Mouse (Mus musculus): ENCODE data around the gene Ica1. TPM values are rescaled to one million over a fixed set of nuclear protein-coding genes. Genes with fewer than 3 reads are reported as not detected.

Gene Ica1
- polyA plus RNA-seq, 1 experiment from 2014 or later = 8.8 TPM

GRCm38 (mm10) chr6:8668013-8668811 lies 110.1 kb downstream of the Ica1 start:
- Histone ChIP-seq H3K27ac (no peak overlapping the region), H3K4me3 (no peak overlapping the region), H3K9ac (no peak overlapping the region), H3K27me3 (replicated peaks) (no peaks in the 10 kb centered on the region), H3K36me3 (no peaks in the 10 kb centered on the region), H3K4me2 (no peak overlapping the region), H3K4me1 (no peaks in the 10 kb centered on the region), H3K9me3 (replicated peaks) (no peaks in the 10 kb centered on the region)
- 65% methylated on average over 6 of the region's 6 CpGs for WGBS (ENCODE audit: insufficient replicate concordance)
- no peak for ATAC-seq

- Histone ChIP-seq H3K4me2 (no peak overlapping the region), H3K9me3 (replicated peaks) (no peaks in the 10 kb centered on the region), H3K36me3 (no peaks in the 10 kb centered on the region), H3K9ac (no peak overlapping the region), H3K4me1 (no peaks in the 10 kb centered on the region), H3K4me3 (no peak overlapping the region), H3K27me3 (replicated peaks) (no peaks in the 10 kb centered on the region), H3K27ac (no peak overlapping the region)
- WGBS (ENCODE audit: insufficient replicate concordance) = 76% methylated on average over 5 of the region's 5 CpGs
- no peak for ATAC-seq
These were observed 112.5 kb downstream of the Ica1 start for GRCm38 (mm10) chr6:8665786-8666185.

GRCm38 (mm10) chr6:8664956-8665355 lies 113.3 kb downstream of the Ica1 start:
- Histone ChIP-seq H3K27me3 (replicated peaks) (no peaks in the 10 kb centered on the region), H3K27ac (no peak overlapping the region), H3K4me2 (no peak overlapping the region), H3K36me3 (no peaks in the 10 kb centered on the region), H3K4me3 (no peak overlapping the region), H3K9ac (no peak overlapping the region), H3K4me1 (no peaks in the 10 kb centered on the region), H3K9me3 (replicated peaks) (no peaks in the 10 kb centered on the region)
- no peak for ATAC-seq
- WGBS (ENCODE audit: insufficient replicate concordance) = 76% methylated on average over 5 of the region's 5 CpGs

DNA sequence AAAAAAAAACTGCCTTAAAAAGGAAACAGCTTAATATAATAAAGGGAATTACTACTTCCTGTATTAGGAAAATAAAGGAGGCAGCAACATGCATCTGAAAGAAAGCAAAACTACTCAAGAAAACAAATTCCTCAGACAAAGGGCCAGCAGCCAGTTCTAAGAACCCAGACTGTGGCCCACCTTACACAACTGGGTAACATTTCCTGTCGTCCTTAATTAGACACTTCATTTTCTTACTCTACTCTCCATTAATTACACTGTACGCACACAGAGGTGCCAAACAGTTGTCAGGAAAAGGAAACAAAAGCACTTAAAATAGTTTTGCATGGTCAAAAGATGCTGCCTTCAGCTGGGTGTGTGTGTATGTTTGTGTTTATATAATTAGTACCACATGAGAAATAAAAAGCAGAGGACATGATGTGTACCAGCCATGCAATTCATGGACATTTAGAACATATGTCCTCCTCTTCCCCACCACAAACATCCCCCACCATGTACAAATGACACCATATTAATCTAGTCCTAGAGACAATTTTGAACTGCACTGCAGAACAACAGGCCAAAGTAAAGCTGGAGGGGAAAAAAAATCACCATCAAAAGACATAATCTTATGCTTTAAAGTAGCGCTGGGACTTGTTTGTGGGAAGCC lies 115.1 kb downstream of the Ica1 start:
- ATAC-seq = no peak
- H3K36me3 ChIP-seq = no peaks in the 10 kb centered on the region
- H3K9ac ChIP-seq = no peak overlapping the region
- no peak overlapping the region for H3K4me3 ChIP-seq
- 63% methylated on average over 3 of the region's 3 CpGs for WGBS (ENCODE audit: insufficient replicate concordance)
- H3K27ac ChIP-seq = no peak overlapping the region
- no peak overlapping the region for H3K4me2 ChIP-seq
- no peaks in the 10 kb centered on the region for H3K9me3 ChIP-seq (replicated peaks)
- H3K4me1 ChIP-seq = no peaks in the 10 kb centered on the region
- no peaks in the 10 kb centered on the region for H3K27me3 ChIP-seq (replicated peaks)

- Histone ChIP-seq H3K4me3 (no peak overlapping the region), H3K27ac (no peak overlapping the region), H3K9me3 (replicated peaks) (no peaks in the 10 kb centered on the region), H3K9ac (no peak overlapping the region), H3K4me1 (no peaks in the 10 kb centered on the region), H3K4me2 (no peak overlapping the region), H3K27me3 (replicated peaks) (no peaks in the 10 kb centered on the region), H3K36me3 (no peaks in the 10 kb centered on the region)
- 39% methylated on average over 4 of the region's 4 CpGs for WGBS (ENCODE audit: insufficient replicate concordance)
- no peak for ATAC-seq
These were observed 116.9 kb downstream of the Ica1 start for GRCm38 (mm10) chr6:8661404-8661803.

GRCm38 (mm10) chr6:8660076-8660475 lies 118.2 kb downstream of the Ica1 start:
- no peaks in the 10 kb centered on the region for H3K4me1 ChIP-seq
- H3K27me3 ChIP-seq (replicated peaks) = no peaks in the 10 kb centered on the region
- no peaks in the 10 kb centered on the region for H3K36me3 ChIP-seq
- ATAC-seq = no peak
- no peaks in the 10 kb centered on the region for H3K9me3 ChIP-seq (replicated peaks)
- 90% methylated on average over 2 of the region's 2 CpGs for WGBS (ENCODE audit: insufficient replicate concordance)
- H3K4me2 ChIP-seq = no peak overlapping the region
- no peak overlapping the region for H3K9ac ChIP-seq
- H3K27ac ChIP-seq = no peak overlapping the region
- H3K4me3 ChIP-seq = no peak overlapping the region

DNA sequence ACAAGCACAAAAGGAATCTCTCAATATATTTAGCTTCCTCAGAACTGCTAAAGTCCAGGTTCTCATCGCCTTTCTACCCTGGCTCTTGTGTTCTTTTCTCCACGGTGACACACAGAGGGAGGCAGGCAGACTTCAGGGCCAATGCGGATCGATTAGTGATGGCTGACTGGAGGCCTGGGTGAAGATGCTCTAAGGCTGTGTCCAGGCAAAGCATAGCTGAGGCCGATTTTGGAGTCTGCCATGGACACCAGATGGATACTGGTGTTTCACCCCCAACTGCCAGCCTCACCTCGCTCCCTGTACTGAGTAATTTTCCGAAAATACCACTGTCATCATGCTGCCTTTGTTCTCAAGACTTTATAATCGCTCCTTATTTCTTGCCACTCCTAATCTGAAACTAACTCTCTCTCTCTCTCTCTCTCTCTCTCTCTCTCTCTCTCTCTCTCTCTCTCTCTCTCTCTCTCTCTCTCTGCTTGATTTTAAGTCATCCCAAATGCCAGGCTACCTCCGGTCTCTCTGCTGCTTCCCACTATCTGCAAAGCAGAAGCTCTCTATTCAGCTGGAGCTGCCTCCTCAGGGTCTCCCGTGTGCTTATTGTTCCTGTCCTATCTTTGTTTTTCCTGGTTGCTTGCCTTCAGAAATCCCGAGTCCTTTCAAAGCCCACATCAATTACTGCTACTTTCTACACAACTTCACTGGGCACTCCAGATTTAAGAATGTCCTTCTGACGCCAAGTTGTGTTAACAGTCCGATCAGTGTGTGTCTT lies 118.9 kb downstream of the Ica1 start:
- WGBS (ENCODE audit: insufficient replicate concordance) = 65% methylated on average over 13 of the region's 13 CpGs
- H3K36me3 ChIP-seq = no peaks in the 10 kb centered on the region

DNA sequence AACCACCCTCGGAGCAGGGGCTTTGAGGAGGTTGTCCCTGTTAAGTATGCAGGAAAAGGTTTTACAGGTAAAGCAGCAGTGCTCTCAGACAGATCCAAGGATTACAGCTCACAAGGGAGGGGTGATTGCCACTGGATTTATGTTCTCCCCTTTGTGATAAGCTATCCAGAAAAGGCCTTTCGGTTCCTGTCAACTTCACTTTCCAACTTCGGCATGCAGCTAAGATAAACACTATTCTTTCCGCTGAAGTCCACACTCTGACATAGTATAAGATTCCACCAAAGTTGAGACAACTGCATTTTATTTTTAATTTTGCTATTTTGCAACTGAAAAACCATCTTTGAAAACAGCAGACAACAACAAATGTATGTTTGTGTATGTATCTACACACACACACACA lies 119.9 kb downstream of the Ica1 start:
- Histone ChIP-seq H3K4me3 (no peak overlapping the region), H3K9ac (no peak overlapping the region), H3K27me3 (replicated peaks) (no peaks in the 10 kb centered on the region), H3K4me2 (no peak overlapping the region), H3K36me3 (no peaks in the 10 kb centered on the region), H3K4me1 (no peaks in the 10 kb centered on the region), H3K27ac (no peak overlapping the region), H3K9me3 (replicated peaks) (no peaks in the 10 kb centered on the region)
- 69% methylated on average over 4 of the region's 4 CpGs for WGBS (ENCODE audit: insufficient replicate concordance)
- no peak for ATAC-seq

More for the DNA sequence above, 118.9 kb downstream of the Ica1 start:
- H3K9me3 ChIP-seq (replicated peaks) = no peaks in the 10 kb centered on the region
- no peak overlapping the region for H3K4me3 ChIP-seq
- no peak overlapping the region for H3K9ac ChIP-seq
- ATAC-seq = no peak
- no peaks in the 10 kb centered on the region for H3K27me3 ChIP-seq (replicated peaks)
- H3K4me1 ChIP-seq = no peaks in the 10 kb centered on the region
- no peak overlapping the region for H3K4me2 ChIP-seq
- H3K27ac ChIP-seq = no peak overlapping the region

DNA sequence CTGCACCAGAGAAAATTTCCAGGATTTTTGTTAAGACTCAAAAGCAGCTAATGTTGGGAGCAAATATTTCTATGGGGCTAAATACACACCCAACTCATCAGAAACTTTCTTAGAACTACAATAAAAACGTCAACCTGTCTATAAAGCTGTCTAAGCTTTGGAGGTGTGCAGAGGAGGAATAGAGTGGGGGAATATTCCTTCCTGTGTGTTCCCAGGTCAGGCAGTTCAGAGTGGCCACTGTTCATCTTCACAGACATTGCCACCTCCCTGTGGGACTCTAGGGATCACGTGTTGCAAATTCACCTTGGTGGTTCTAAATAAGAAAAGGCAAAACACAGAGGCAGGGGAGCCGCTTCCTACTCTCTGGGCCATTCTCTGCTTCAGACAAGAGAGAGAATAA lies 120.8 kb downstream of the Ica1 start:
- no peak overlapping the region for H3K4me2 ChIP-seq
- H3K36me3 ChIP-seq = no peaks in the 10 kb centered on the region
- ATAC-seq = no peak
- no peaks in the 10 kb centered on the region for H3K9me3 ChIP-seq (replicated peaks)
- no peaks in the 10 kb centered on the region for H3K27me3 ChIP-seq (replicated peaks)
- 70% methylated on average over 3 of the region's 3 CpGs for WGBS (ENCODE audit: insufficient replicate concordance)
- no peaks in the 10 kb centered on the region for H3K4me1 ChIP-seq
- H3K9ac ChIP-seq = no peak overlapping the region
- H3K4me3 ChIP-seq = no peak overlapping the region
- H3K27ac ChIP-seq = no peak overlapping the region

- ATAC-seq = no peak
- Histone ChIP-seq H3K27ac (no peak overlapping the region), H3K4me3 (no peak overlapping the region), H3K4me1 (no peaks in the 10 kb centered on the region), H3K9me3 (replicated peaks) (no peaks in the 10 kb centered on the region), H3K36me3 (no peaks in the 10 kb centered on the region), H3K9ac (no peak overlapping the region), H3K4me2 (no peak overlapping the region), H3K27me3 (replicated peaks) (no peaks in the 10 kb centered on the region)
- 67% methylated on average over 2 of the region's 2 CpGs for WGBS (ENCODE audit: insufficient replicate concordance)
These were observed 122.8 kb downstream of the Ica1 start for GRCm38 (mm10) chr6:8655454-8655853.

DNA sequence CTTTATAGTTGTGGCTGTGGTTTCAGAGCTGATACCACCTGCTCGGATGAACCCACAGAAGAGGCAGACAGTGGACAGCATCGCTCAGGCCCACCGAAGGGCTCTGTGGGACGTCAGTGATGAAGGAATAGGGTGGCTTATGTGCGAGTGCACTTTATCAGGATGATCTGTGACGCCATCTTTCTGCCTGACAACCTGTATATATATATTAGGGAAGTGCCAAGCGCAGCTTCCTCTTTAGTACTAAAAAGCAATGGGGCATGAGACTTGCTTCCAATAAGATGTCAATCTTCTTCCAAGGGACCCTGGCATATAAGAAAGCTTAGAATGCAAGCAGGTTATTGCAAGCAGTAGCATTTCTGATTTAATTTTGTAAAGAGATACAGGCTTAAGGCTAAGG lies 127.9 kb downstream of the Ica1 start:
- Histone ChIP-seq H3K36me3 (no peaks in the 10 kb centered on the region), H3K4me3 (no peak overlapping the region), H3K4me1 (peaks cover 28% of the 10 kb centered on the region), H3K27ac (no peak overlapping the region), H3K27me3 (replicated peaks) (no peaks in the 10 kb centered on the region), H3K9ac (no peak overlapping the region), H3K9me3 (replicated peaks) (no peaks in the 10 kb centered on the region), H3K4me2 (no peak overlapping the region)
- no peak for ATAC-seq
- 68% methylated on average over 7 of the region's 7 CpGs for WGBS (ENCODE audit: insufficient replicate concordance)

DNA sequence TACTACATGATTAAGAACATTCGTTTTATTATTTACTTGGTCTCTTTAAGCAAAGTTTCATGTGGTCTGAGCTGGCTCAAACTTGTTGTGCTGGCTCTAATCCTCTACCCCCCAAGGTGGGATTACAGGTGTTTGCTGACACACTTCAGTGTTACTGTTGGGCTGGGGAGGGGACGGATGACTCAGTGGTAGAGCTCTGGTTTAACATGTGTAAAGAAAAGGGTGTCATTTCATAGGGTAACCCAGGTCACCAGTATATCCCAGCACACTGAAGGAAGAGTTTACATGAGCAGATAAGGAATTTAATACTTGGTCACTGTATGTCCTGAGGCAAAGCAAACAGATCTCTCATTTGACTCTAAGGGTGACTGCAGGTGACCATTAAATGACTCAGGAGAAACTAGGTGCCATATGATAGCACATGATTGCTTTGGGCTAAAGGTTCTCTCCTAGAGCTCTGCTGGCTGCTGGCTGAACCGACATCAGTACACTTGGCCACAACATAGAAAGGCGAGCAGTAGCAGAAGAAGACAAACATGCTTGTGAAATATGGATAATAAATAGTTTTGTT lies 128.9 kb downstream of the Ica1 start:
- Histone ChIP-seq H3K27ac (no peak overlapping the region), H3K4me1 (peaks cover 28% of the 10 kb centered on the region), H3K4me2 (no peak overlapping the region), H3K9me3 (replicated peaks) (no peaks in the 10 kb centered on the region), H3K27me3 (replicated peaks) (no peaks in the 10 kb centered on the region), H3K4me3 (no peak overlapping the region), H3K9ac (no peak overlapping the region), H3K36me3 (no peaks in the 10 kb centered on the region)
- WGBS (ENCODE audit: insufficient replicate concordance) = 64% methylated on average over 4 of the region's 4 CpGs
- no peak for ATAC-seq

All from liver, embryonic 12.5 days (tissue).